Mouse (Mus musculus): ENCODE measurements around the gene Agpat2. TPM values are rescaled to one million over a fixed set of nuclear protein-coding genes. Genes with fewer than 3 reads are reported as not detected.

Agpat2 gene
- polyA plus RNA-seq, 1 experiment from 2014 or later = 47.7 TPM

GRCm38 (mm10) chr2:26566221-26566620 lies 38.0 kb downstream of the Agpat2 start:
- no peak overlapping the region for H3K4me3 ChIP-seq (replicated peaks)
- H3K4me2 ChIP-seq = no peak overlapping the region
- no peak overlapping the region for H3K27ac ChIP-seq
- peaks cover 17% of the 10 kb centered on the region for H3K4me1 ChIP-seq
- no peaks in the 10 kb centered on the region for H3K36me3 ChIP-seq
- H3K27me3 ChIP-seq = no peaks in the 10 kb centered on the region
- H3K9ac ChIP-seq = no peak overlapping the region
- ATAC-seq (replicated peaks; ENCODE audit: low FRiP score) = no peak; the same call in 1 of the 2 replicates
- WGBS = 15% methylated on average over 4 of the region's 4 CpGs
- no peaks in the 10 kb centered on the region for H3K9me3 ChIP-seq (replicated peaks)

GRCm38 (mm10) chr2:26561351-26562016 lies 42.7 kb downstream of the Agpat2 start:
- H3K4me1 ChIP-seq = peaks cover 23% of the 10 kb centered on the region
- H3K4me3 ChIP-seq (replicated peaks) = no peak overlapping the region
- no peaks in the 10 kb centered on the region for H3K36me3 ChIP-seq
- peak; percentile 79; the same call in 1 of the 2 replicates for ATAC-seq (replicated peaks; ENCODE audit: low FRiP score)
- H3K4me2 ChIP-seq = no peak overlapping the region
- H3K9ac ChIP-seq = no peak overlapping the region
- WGBS = 36% methylated on average over 6 of the region's 6 CpGs
- no peak overlapping the region for H3K27ac ChIP-seq
- H3K27me3 ChIP-seq = no peaks in the 10 kb centered on the region
- no peaks in the 10 kb centered on the region for H3K9me3 ChIP-seq (replicated peaks)

- no peak overlapping the region for H3K4me2 ChIP-seq
- H3K36me3 ChIP-seq = no peaks in the 10 kb centered on the region
- H3K9me3 ChIP-seq (replicated peaks) = no peaks in the 10 kb centered on the region
- peaks cover 30% of the 10 kb centered on the region for H3K4me1 ChIP-seq
- H3K4me3 ChIP-seq (replicated peaks) = no peak overlapping the region
- 79% methylated on average over 5 of the region's 5 CpGs for WGBS
- no peak overlapping the region for H3K9ac ChIP-seq
- H3K27ac ChIP-seq = no peak overlapping the region
- peak; percentile 41; the same call in 1 of the 2 replicates for ATAC-seq (replicated peaks; ENCODE audit: low FRiP score)
- no peaks in the 10 kb centered on the region for H3K27me3 ChIP-seq
These were observed 43.7 kb downstream of the Agpat2 start for GRCm38 (mm10) chr2:26560506-26560905.

- no peaks in the 10 kb centered on the region for H3K9me3 ChIP-seq (replicated peaks)
- H3K36me3 ChIP-seq = no peaks in the 10 kb centered on the region
- no peak for ATAC-seq (replicated peaks; ENCODE audit: low FRiP score)
- no peak overlapping the region for H3K4me2 ChIP-seq
- no peaks in the 10 kb centered on the region for H3K27me3 ChIP-seq
- WGBS = 44% methylated on average over 4 of the region's 4 CpGs
- H3K9ac ChIP-seq = 0 out of 2 replicates have a peak overlapping the region, but pooled peaks have one; percentile 14
- H3K4me1 ChIP-seq = peaks cover 34% of the 10 kb centered on the region
- no peak overlapping the region for H3K4me3 ChIP-seq (replicated peaks)
- no peak overlapping the region for H3K27ac ChIP-seq
These were observed 47.7 kb downstream of the Agpat2 start for GRCm38 (mm10) chr2:26556535-26556993.

- Histone ChIP-seq H3K4me2 (no peak overlapping the region), H3K4me1 (peaks cover 31% of the 10 kb centered on the region), H3K9me3 (replicated peaks) (no peaks in the 10 kb centered on the region), H3K27ac (no peak overlapping the region), H3K36me3 (no peaks in the 10 kb centered on the region), H3K9ac (no peak overlapping the region), H3K27me3 (no peaks in the 10 kb centered on the region), H3K4me3 (replicated peaks) (no peak overlapping the region)
- WGBS = 81% methylated on average over 4 of the region's 4 CpGs
- no peak for ATAC-seq (replicated peaks; ENCODE audit: low FRiP score)
These were observed 49.1 kb downstream of the Agpat2 start for GRCm38 (mm10) chr2:26555076-26555475.

- ATAC-seq (replicated peaks; ENCODE audit: low FRiP score) = no peak
- no peak overlapping the region for H3K27ac ChIP-seq
- H3K4me2 ChIP-seq = no peak overlapping the region
- 80% methylated on average over 9 of the region's 9 CpGs for WGBS
- peaks cover 38% of the 10 kb centered on the region for H3K4me1 ChIP-seq
- no peak overlapping the region for H3K9ac ChIP-seq
- no peaks in the 10 kb centered on the region for H3K27me3 ChIP-seq
- no peaks in the 10 kb centered on the region for H3K9me3 ChIP-seq (replicated peaks)
- H3K4me3 ChIP-seq (replicated peaks) = no peak overlapping the region
- H3K36me3 ChIP-seq = no peaks in the 10 kb centered on the region
These were observed 50.3 kb downstream of the Agpat2 start for GRCm38 (mm10) chr2:26553904-26554303.

- H3K4me1 ChIP-seq = peaks cover 53% of the 10 kb centered on the region
- H3K27me3 ChIP-seq = no peaks in the 10 kb centered on the region
- no peak for ATAC-seq (replicated peaks; ENCODE audit: low FRiP score)
- H3K36me3 ChIP-seq = no peaks in the 10 kb centered on the region
- H3K9ac ChIP-seq = no peak overlapping the region
- H3K4me3 ChIP-seq (replicated peaks) = no peak overlapping the region
- H3K9me3 ChIP-seq (replicated peaks) = no peaks in the 10 kb centered on the region
- no peak overlapping the region for H3K4me2 ChIP-seq
- no peak overlapping the region for H3K27ac ChIP-seq
- WGBS = 85% methylated on average over 2 of the region's 2 CpGs
These were observed 52.2 kb downstream of the Agpat2 start for GRCm38 (mm10) chr2:26552066-26552465.

- Histone ChIP-seq H3K4me3 (replicated peaks) (no peak overlapping the region), H3K27me3 (no peaks in the 10 kb centered on the region), H3K27ac (no peak overlapping the region), H3K4me1 (peaks cover 52% of the 10 kb centered on the region), H3K36me3 (no peaks in the 10 kb centered on the region), H3K9ac (no peak overlapping the region), H3K9me3 (replicated peaks) (no peaks in the 10 kb centered on the region), H3K4me2 (no peak overlapping the region)
- no peak for ATAC-seq (replicated peaks; ENCODE audit: low FRiP score)
- WGBS = 74% methylated on average over 8 of the region's 8 CpGs
These were observed 52.8 kb downstream of the Agpat2 start for GRCm38 (mm10) chr2:26551446-26551845.

- H3K27ac ChIP-seq = no peak overlapping the region
- no peak overlapping the region for H3K9ac ChIP-seq
- H3K4me3 ChIP-seq (replicated peaks) = no peak overlapping the region
- ATAC-seq (replicated peaks; ENCODE audit: low FRiP score) = no peak
- WGBS = 67% methylated on average over 3 of the region's 3 CpGs
- H3K4me1 ChIP-seq = peaks cover 48% of the 10 kb centered on the region
- H3K9me3 ChIP-seq (replicated peaks) = no peaks in the 10 kb centered on the region
- H3K36me3 ChIP-seq = no peaks in the 10 kb centered on the region
- H3K4me2 ChIP-seq = no peak overlapping the region
- no peaks in the 10 kb centered on the region for H3K27me3 ChIP-seq
These were observed 53.4 kb downstream of the Agpat2 start for GRCm38 (mm10) chr2:26550777-26551176.

GRCm38 (mm10) chr2:26550205-26550604 lies 54.0 kb downstream of the Agpat2 start:
- peaks cover 48% of the 10 kb centered on the region for H3K4me1 ChIP-seq
- H3K27me3 ChIP-seq = no peaks in the 10 kb centered on the region
- no peak overlapping the region for H3K4me2 ChIP-seq
- H3K9me3 ChIP-seq (replicated peaks) = no peaks in the 10 kb centered on the region
- H3K36me3 ChIP-seq = no peaks in the 10 kb centered on the region
- WGBS = 69% methylated on average over 3 of the region's 3 CpGs
- H3K27ac ChIP-seq = no peak overlapping the region
- no peak overlapping the region for H3K4me3 ChIP-seq (replicated peaks)
- ATAC-seq (replicated peaks; ENCODE audit: low FRiP score) = no peak
- no peak overlapping the region for H3K9ac ChIP-seq

GRCm38 (mm10) chr2:26549801-26550200 lies 54.4 kb downstream of the Agpat2 start:
- Histone ChIP-seq H3K36me3 (no peaks in the 10 kb centered on the region), H3K4me1 (peaks cover 51% of the 10 kb centered on the region), H3K9ac (no peak overlapping the region), H3K4me3 (replicated peaks) (no peak overlapping the region), H3K27ac (no peak overlapping the region), H3K9me3 (replicated peaks) (no peaks in the 10 kb centered on the region), H3K27me3 (no peaks in the 10 kb centered on the region), H3K4me2 (no peak overlapping the region)
- WGBS = 58% methylated on average over 10 of the region's 10 CpGs
- no peak for ATAC-seq (replicated peaks; ENCODE audit: low FRiP score)

- H3K4me2 ChIP-seq = no peak overlapping the region
- no peak overlapping the region for H3K27ac ChIP-seq
- 27% methylated on average over 2 of the region's 2 CpGs for WGBS
- H3K9me3 ChIP-seq (replicated peaks) = no peaks in the 10 kb centered on the region
- no peak overlapping the region for H3K4me3 ChIP-seq (replicated peaks)
- no peak overlapping the region for H3K9ac ChIP-seq
- H3K36me3 ChIP-seq = no peaks in the 10 kb centered on the region
- peak; percentile 70 for ATAC-seq (replicated peaks; ENCODE audit: low FRiP score)
- H3K4me1 ChIP-seq = peaks cover 64% of the 10 kb centered on the region
- H3K27me3 ChIP-seq = no peaks in the 10 kb centered on the region
These were observed 56.7 kb downstream of the Agpat2 start for GRCm38 (mm10) chr2:26547481-26547880.

GRCm38 (mm10) chr2:26544265-26544664 lies 60.0 kb downstream of the Agpat2 start:
- Histone ChIP-seq H3K36me3 (no peaks in the 10 kb centered on the region), H3K27me3 (no peaks in the 10 kb centered on the region), H3K9me3 (replicated peaks) (no peaks in the 10 kb centered on the region), H3K9ac (no peak overlapping the region), H3K4me3 (replicated peaks) (no peak overlapping the region), H3K4me2 (no peak overlapping the region), H3K27ac (peak overlapping the region; percentile 51), H3K4me1 (peaks cover 73% of the 10 kb centered on the region)
- 25% methylated on average over 3 of the region's 3 CpGs for WGBS
- peak; percentile 53 for ATAC-seq (replicated peaks; ENCODE audit: low FRiP score)
